8 mouse cellular contexts compared by ENCODE assay signal in the genomic region with DNA sequence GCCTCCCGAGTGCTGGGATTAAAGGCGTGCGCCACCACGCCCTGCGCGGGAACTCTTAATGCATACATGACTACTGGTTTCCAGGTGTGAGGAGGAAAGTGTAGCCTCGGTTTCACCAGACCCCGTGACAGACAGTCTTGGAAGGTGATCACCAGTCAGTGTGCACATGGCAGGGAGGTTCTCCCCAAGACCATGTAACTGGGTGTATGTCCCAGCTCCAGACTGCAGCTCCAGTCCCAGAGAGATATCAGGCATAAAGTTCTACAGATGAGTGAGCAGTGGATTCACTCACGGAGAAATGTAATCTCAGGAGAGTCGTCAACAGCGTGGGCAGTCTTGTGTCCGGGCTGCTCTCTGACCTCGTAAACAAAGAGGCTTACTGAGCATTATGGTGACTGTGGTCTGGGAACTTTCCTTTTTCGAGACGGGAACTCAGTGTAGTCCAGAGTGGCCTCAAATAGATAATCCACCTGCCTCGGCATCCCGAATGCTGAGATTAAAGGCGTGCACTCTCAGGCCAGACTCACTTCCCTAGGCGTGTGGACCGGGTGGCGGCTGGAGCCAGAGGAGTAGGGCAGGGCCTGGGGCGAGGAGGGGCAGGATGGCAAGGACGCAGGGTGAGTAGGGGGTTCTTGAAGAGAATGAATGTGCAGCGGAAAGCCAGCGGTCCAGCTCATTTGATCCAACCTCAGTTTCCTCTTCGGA. TPM values are rescaled to one million over a fixed set of nuclear protein-coding genes. Genes with fewer than 3 reads are reported as not detected.
DNase-seq lines count a peak whose midpoint lies in the region; ATAC-seq and TF ChIP-seq lines count a peak whose summit lies in the region.

No protein-coding gene starts in this region.

- TF ChIP-seq CTCF in Patski (IDR thresholded peaks at IDR 0.05) = no peak

- H3K27me3 ChIP-seq in Patski = no peaks in the 10 kb centered on the region

- peak; percentile 52 for ATAC-seq in Patski
- ATAC-seq in granulocyte monocyte progenitor cell, adult 5-6 weeks (replicated peaks; ENCODE audit: poor library complexity, severe bottlenecking) = peak; percentile 50
- peak; percentile 49 for ATAC-seq in megakaryocyte, adult 5-6 weeks (ENCODE audit: poor library complexity, severe bottlenecking)

- POLR2A ChIA-PET in Patski (lab: Charles Lee) = interaction anchor here (0.9 to 1.7 kb wide), 6 partner anchors 10 to 82 kb away, joined by 3 to 5 read pairs (median 4); no protein-coding TSS in a partner anchor

- CTCF ChIA-PET in Patski (lab: Charles Lee) = interaction anchor here (1.2 kb wide), 1 partner anchor 19 kb away, joined by 3 read pairs; no protein-coding TSS in a partner anchor

- peak; percentile 54 for DNase-seq in kidney, adult 9 months
- DNase-seq in kidney, postnatal 36 days = no peak
- no peak for DNase-seq in Patski (ENCODE audit: low read depth, low spot score)
- DNase-seq in urinary bladder, adult 2 months (ENCODE audit: low spot score) = no peak
- DNase-seq in left cerebral cortex, adult 9 months (ENCODE audit: low spot score in 2 of 2) = no peak
- no peak for DNase-seq in gastrocnemius, adult 18-20 months (ENCODE audit: low spot score)

- in situ Hi-C loops in Patski (cut with MboI; ENCODE audit: low pct_unique_long_range_greater_than_20kb) = loop anchor here (10.0 kb wide), 2 partner anchors 72 to 182 kb away; partner anchors contain the start of gene Mtg2

RNA-seq across cellular contexts. Expression of gene Rps21, which starts 0.7 kb away (rescaled TPM):
- 1,364 TPM for polyA plus RNA-seq in Patski (2021)
- total RNA-seq in granulocyte monocyte progenitor cell, adult 5-6 weeks (2014; fragmentation: Nextera tagmentation) = 3,456 and 3,912 TPM in 2 replicates
- 1,093 and 2,216 TPM in 2 replicates for total RNA-seq in granulocyte monocyte progenitor cell, adult 5-6 weeks (2017)
- total RNA-seq in megakaryocyte, adult 5-6 weeks (2015) = 1,036 and 1,070 TPM in 2 replicates
- 1,935 and 2,289 TPM in 2 replicates for total RNA-seq in megakaryocyte, adult 5-6 weeks (2017)
- 3,847 and 3,981 TPM in 2 replicates for polyA plus RNA-seq in urinary bladder, adult 2 months (2012; rRNA removed)
- 100 to 1,000 TPM; 355 to 460 TPM for total RNA-seq in gastrocnemius, adult 18-20 months (2021)

RNA-seq across cellular contexts. Expression of gene Cables2, which starts 16.8 kb away (rescaled TPM):
- polyA plus RNA-seq in Patski (2021) = 12.7 TPM
- 13.3 and 25.8 TPM in 2 replicates for total RNA-seq in granulocyte monocyte progenitor cell, adult 5-6 weeks (2014; fragmentation: Nextera tagmentation)
- 7.4 and 15.0 TPM in 2 replicates for total RNA-seq in granulocyte monocyte progenitor cell, adult 5-6 weeks (2017)
- total RNA-seq in megakaryocyte, adult 5-6 weeks (2015) = 16.0 and 16.4 TPM in 2 replicates
- total RNA-seq in megakaryocyte, adult 5-6 weeks (2017) = 12.1 and 12.8 TPM in 2 replicates
- 25.4 and 28.3 TPM in 2 replicates for polyA plus RNA-seq in urinary bladder, adult 2 months (2012; rRNA removed)
- total RNA-seq in gastrocnemius, adult 18-20 months (2021) = 1 to 10 TPM; 8.2 to 9.1 TPM

RNA-seq across cellular contexts. Expression of gene Lama5, which starts 30.8 kb away (rescaled TPM):
- 221 TPM for polyA plus RNA-seq in Patski (2021)
- 0.06 TPM in 1 of 2 replicates, not detected in the other for total RNA-seq in granulocyte monocyte progenitor cell, adult 5-6 weeks (2014; fragmentation: Nextera tagmentation)
- total RNA-seq in granulocyte monocyte progenitor cell, adult 5-6 weeks (2017) = 0.05 TPM in 1 of 2 replicates, not detected in the other
- 0.48 and 0.83 TPM in 2 replicates for total RNA-seq in megakaryocyte, adult 5-6 weeks (2015)
- 0.18 and 4.0 TPM in 2 replicates for total RNA-seq in megakaryocyte, adult 5-6 weeks (2017)
- polyA plus RNA-seq in urinary bladder, adult 2 months (2012; rRNA removed) = 144 and 160 TPM in 2 replicates
- total RNA-seq in gastrocnemius, adult 18-20 months (2021) = 10 to 100 TPM in 1 of 2 experiments, 1 to 10 TPM in 1; 9.6 to 10.6 TPM

RNA-seq across cellular contexts. Expression of gene Rbbp8nl, which starts 33.2 kb away (rescaled TPM):
- not detected for polyA plus RNA-seq in Patski (2021)
- not detected in 2 replicates for total RNA-seq in granulocyte monocyte progenitor cell, adult 5-6 weeks (2014; fragmentation: Nextera tagmentation)
- not detected in 2 replicates for total RNA-seq in granulocyte monocyte progenitor cell, adult 5-6 weeks (2017)
- total RNA-seq in megakaryocyte, adult 5-6 weeks (2015) = not detected in 2 replicates
- total RNA-seq in megakaryocyte, adult 5-6 weeks (2017) = not detected in 2 replicates
- 4.6 and 5.9 TPM in 2 replicates for polyA plus RNA-seq in urinary bladder, adult 2 months (2012; rRNA removed)
- not detected for total RNA-seq in gastrocnemius, adult 18-20 months (2021)
